Mouse (Mus musculus): ENCODE results near the gene Mthfd1l. TPM values are rescaled to one million over a fixed set of nuclear protein-coding genes. Genes with fewer than 3 reads are reported as not detected.

Mthfd1l gene
- polyA plus RNA-seq, 2 experiments from 2014 or later, result 12.7 to 15.4 TPM

Other genes starting within 250 kb of the Mthfd1l start
- gene Plekhg1, start 232.8 kb upstream of the Mthfd1l start, polyA plus RNA-seq (2017; shearing (Covaris generic)), result under 1 TPM in 1 of 2 experiments, not detected in 1; 0.28 TPM